Mouse (Mus musculus): ENCODE measurements around the gene Rnf19b. TPM values are rescaled to one million over a fixed set of nuclear protein-coding genes. Genes with fewer than 3 reads are reported as not detected.
A peak's percentile ranks its signal among the peaks of the same experiment; 100 is the strongest.

Rnf19b gene
- polyA plus RNA-seq, 1 experiment from 2014 or later = 11.0 TPM

GRCm38 (mm10) chr4:129125736-129126451, 67.8 kb downstream of the Rnf19b start:
- ATAC-seq = no peak
- H3K4me1 ChIP-seq (replicated peaks; ENCODE audit: control insufficient read depth, insufficient read depth, low read length) = peaks cover 4% of the 10 kb centered on the region
- H3K36me3 ChIP-seq (ENCODE audit: control insufficient read depth, insufficient read depth) = no peaks in the 10 kb centered on the region
- 0 out of 2 replicates have a peak overlapping the region, but pooled peaks have one; percentile 5 for H3K4me3 ChIP-seq (ENCODE audit: low read depth, low read length)
- H3K27ac ChIP-seq (ENCODE audit: low read depth, low read length) = no peak overlapping the region
- peak overlapping the region; percentile 50 for H3K4me2 ChIP-seq (replicated peaks; ENCODE audit: low read depth)
- peaks cover 25% of the 10 kb centered on the region for H3K27me3 ChIP-seq (replicated peaks; ENCODE audit: control insufficient read depth, insufficient read depth, low read length)
- no peak overlapping the region for H3K9ac ChIP-seq (ENCODE audit: low read depth, low read length)
- no peak for TF ChIP-seq CTCF (IDR thresholded peaks at IDR 0.05; ENCODE audit: low read depth)
- H3K9me3 ChIP-seq (ENCODE audit: control insufficient read depth) = no peaks in the 10 kb centered on the region
- WGBS = 10% methylated on average over 19 of the region's 19 CpGs

- Histone ChIP-seq H3K9me3 (ENCODE audit: control insufficient read depth) (no peaks in the 10 kb centered on the region), H3K9ac (ENCODE audit: low read depth, low read length) (no peak overlapping the region), H3K27ac (ENCODE audit: low read depth, low read length) (no peak overlapping the region), H3K27me3 (replicated peaks; ENCODE audit: control insufficient read depth, insufficient read depth, low read length) (peaks cover 4% of the 10 kb centered on the region; the same call in 1 of the 2 replicates), H3K4me3 (ENCODE audit: low read depth, low read length) (no peak overlapping the region), H3K36me3 (ENCODE audit: control insufficient read depth, insufficient read depth) (no peaks in the 10 kb centered on the region), H3K4me2 (replicated peaks; ENCODE audit: low read depth) (0 out of 2 replicates have a peak overlapping the region, but pooled peaks have one; percentile 55), H3K4me1 (replicated peaks; ENCODE audit: control insufficient read depth, insufficient read depth, low read length) (peaks cover 4% of the 10 kb centered on the region)
- TF ChIP-seq CTCF (IDR thresholded peaks at IDR 0.05; ENCODE audit: low read depth) = no peak
- WGBS = 52% methylated on average over 13 of the region's 13 CpGs
- 0 out of 2 replicates have a peak, but pooled peaks have one; percentile 23 for ATAC-seq
Observed at GRCm38 (mm10) chr4:129128582-129129338, 70.7 kb downstream of the Rnf19b start.

GRCm38 (mm10) chr4:129129387-129129786, 71.3 kb downstream of the Rnf19b start:
- 38% methylated on average over 9 of the region's 9 CpGs for WGBS
- no peaks in the 10 kb centered on the region for H3K9me3 ChIP-seq (ENCODE audit: control insufficient read depth)
- no peak overlapping the region for H3K4me3 ChIP-seq (ENCODE audit: low read depth, low read length)
- no peak overlapping the region for H3K9ac ChIP-seq (ENCODE audit: low read depth, low read length)
- ATAC-seq = peak; percentile 33
- no peak for TF ChIP-seq CTCF (IDR thresholded peaks at IDR 0.05; ENCODE audit: low read depth)
- peak overlapping the region; percentile 3; the same call in 1 of the 2 replicates for H3K27ac ChIP-seq (ENCODE audit: low read depth, low read length)
- peaks cover 4% of the 10 kb centered on the region for H3K4me1 ChIP-seq (replicated peaks; ENCODE audit: control insufficient read depth, insufficient read depth, low read length)
- no peaks in the 10 kb centered on the region for H3K36me3 ChIP-seq (ENCODE audit: control insufficient read depth, insufficient read depth)
- peak overlapping the region; percentile 55; the same call in 1 of the 2 replicates for H3K4me2 ChIP-seq (replicated peaks; ENCODE audit: low read depth)
- H3K27me3 ChIP-seq (replicated peaks; ENCODE audit: control insufficient read depth, insufficient read depth, low read length) = peaks cover 4% of the 10 kb centered on the region; the same call in 1 of the 2 replicates

- Histone ChIP-seq H3K27me3 (replicated peaks; ENCODE audit: control insufficient read depth, insufficient read depth, low read length) (peaks cover 4% of the 10 kb centered on the region; the same call in 1 of the 2 replicates), H3K9ac (ENCODE audit: low read depth, low read length) (peak overlapping the region; percentile 17; the same call in 1 of the 2 replicates), H3K4me3 (ENCODE audit: low read depth, low read length) (0 out of 2 replicates have a peak overlapping the region, but pooled peaks have one; percentile 24), H3K36me3 (ENCODE audit: control insufficient read depth, insufficient read depth) (no peaks in the 10 kb centered on the region), H3K9me3 (ENCODE audit: control insufficient read depth) (no peaks in the 10 kb centered on the region), H3K27ac (ENCODE audit: low read depth, low read length) (peak overlapping the region; percentile 3; the same call in 1 of the 2 replicates), H3K4me2 (replicated peaks; ENCODE audit: low read depth) (peak overlapping the region; percentile 55), H3K4me1 (replicated peaks; ENCODE audit: control insufficient read depth, insufficient read depth, low read length) (peaks cover 4% of the 10 kb centered on the region)
- 5% methylated on average over 8 of the region's 8 CpGs for WGBS
- peak; percentile 15; the same call in 1 of the 2 replicates for ATAC-seq
- TF ChIP-seq CTCF (IDR thresholded peaks at IDR 0.05; ENCODE audit: low read depth) = peak; percentile 86
Observed at GRCm38 (mm10) chr4:129130149-129130548, 72.1 kb downstream of the Rnf19b start.

GRCm38 (mm10) chr4:129130755-129131303, 72.8 kb downstream of the Rnf19b start:
- H3K9ac ChIP-seq (ENCODE audit: low read depth, low read length) = no peak overlapping the region
- H3K4me3 ChIP-seq (ENCODE audit: low read depth, low read length) = peak overlapping the region; percentile 24; the same call in 1 of the 2 replicates
- 6% methylated on average over 17 of the region's 17 CpGs for WGBS
- H3K9me3 ChIP-seq (ENCODE audit: control insufficient read depth) = no peaks in the 10 kb centered on the region
- peaks cover 4% of the 10 kb centered on the region; the same call in 1 of the 2 replicates for H3K27me3 ChIP-seq (replicated peaks; ENCODE audit: control insufficient read depth, insufficient read depth, low read length)
- no peak overlapping the region for H3K27ac ChIP-seq (ENCODE audit: low read depth, low read length)
- no peaks in the 10 kb centered on the region for H3K36me3 ChIP-seq (ENCODE audit: control insufficient read depth, insufficient read depth)
- TF ChIP-seq CTCF (IDR thresholded peaks at IDR 0.05; ENCODE audit: low read depth) = no peak
- no peak; the same call in 1 of the 2 replicates for ATAC-seq
- H3K4me2 ChIP-seq (replicated peaks; ENCODE audit: low read depth) = peak overlapping the region; percentile 55
- peaks cover under 1% of the 10 kb centered on the region for H3K4me1 ChIP-seq (replicated peaks; ENCODE audit: control insufficient read depth, insufficient read depth, low read length)
